Mouse (Mus musculus): Measurements from ENCODE around the gene Taf6l. TPM values are rescaled to one million over a fixed set of nuclear protein-coding genes. Genes with fewer than 3 reads are reported as not detected.
A peak's percentile ranks its signal among the peaks of the same experiment; 100 is the strongest.
"Not testable (repeated sequence)": the region's sequence is repeated elsewhere in the genome, so short reads cannot be mapped to it uniquely, and the experiment has no call there.

Taf6l gene
- polyA plus RNA-seq, 1 experiment from 2014 or later: 47.0 TPM

DNA sequence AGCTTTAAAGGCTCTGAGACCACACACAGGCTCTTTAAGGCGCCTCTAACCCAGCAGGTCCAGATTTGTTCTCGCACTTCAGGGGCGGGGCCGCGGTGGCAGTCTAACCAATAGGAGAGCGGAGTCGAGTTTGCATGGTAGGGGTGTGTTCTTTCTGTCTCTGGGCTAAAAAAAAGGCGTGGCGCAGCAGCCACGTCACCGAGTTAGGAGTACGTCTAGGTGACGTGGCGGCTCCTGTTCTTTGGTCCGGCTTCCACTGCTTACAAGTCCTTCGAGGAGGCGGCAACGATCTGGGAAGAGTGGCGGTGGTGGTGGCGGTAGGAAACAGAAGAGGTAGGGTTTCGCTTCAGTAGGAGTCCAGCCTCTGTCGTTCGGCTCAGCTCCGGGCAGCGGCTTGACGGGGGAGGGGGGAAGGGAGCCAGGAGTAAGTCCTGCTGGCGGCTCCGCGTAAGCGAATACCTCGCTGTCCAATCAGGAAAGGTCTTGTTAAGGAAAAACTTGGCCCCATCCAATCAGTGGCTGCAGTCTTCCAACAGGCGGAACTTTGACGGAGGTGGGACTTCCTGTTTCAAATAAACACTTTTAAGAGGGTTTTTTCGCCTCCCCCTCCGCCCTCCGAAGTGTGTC, 44.9 kb downstream of the Taf6l start, which contains the start of gene Stx5a:
Gene Stx5a (plus strand): TSS at position 171 of the 627 bp plus-strand sequence.
- H3K27me3 ChIP-seq (ENCODE audit: low read depth, poor library complexity, severe bottlenecking): no peaks in the 10 kb centered on the region
- DNase-seq (ENCODE audit: low spot score): peak; percentile 93
- H3K27ac ChIP-seq: peak within 1 kb of the TSS; percentile 95
- peak within 1 kb of the TSS; percentile 87 for H3K4me3 ChIP-seq
- H3K36me3 ChIP-seq: peaks cover 78% of the 10 kb centered on the region
- peaks cover 24% of the 10 kb centered on the region for H3K4me1 ChIP-seq
- H3K9me3 ChIP-seq (replicated peaks): no peaks in the 10 kb centered on the region
- WGBS: under 1% methylated on average over 36 of the region's 36 CpGs

DNA sequence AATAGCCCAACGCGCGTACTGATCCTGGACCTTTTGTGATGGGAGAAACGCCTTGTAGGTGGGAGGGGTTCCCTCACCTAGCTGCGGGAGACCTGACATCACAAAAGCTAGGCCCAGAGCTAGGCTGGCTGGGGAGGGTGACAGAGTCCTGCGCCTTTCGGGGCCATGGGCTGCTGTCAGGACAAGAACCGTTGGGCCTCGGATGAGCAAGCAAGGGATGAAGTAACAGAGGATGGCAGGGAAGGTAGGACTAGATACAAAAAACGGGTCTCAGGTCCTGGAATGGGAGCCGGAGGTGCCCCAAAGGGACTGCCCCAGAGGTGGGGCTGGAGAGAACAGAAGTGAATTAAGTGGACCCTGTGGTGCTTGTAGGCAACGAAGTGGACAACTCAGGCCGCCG, 45.6 kb downstream of the Taf6l start, which contains the start of gene 1700092M07Rik:
Gene 1700092M07Rik (plus strand): TSS at position 116 of the 400 bp plus-strand sequence.
- Histone ChIP-seq H3K4me1 (peaks cover 24% of the 10 kb centered on the region), H3K36me3 (peaks cover 71% of the 10 kb centered on the region), H3K27me3 (ENCODE audit: low read depth, poor library complexity, severe bottlenecking) (no peaks in the 10 kb centered on the region), H3K27ac (peak within 1 kb of the TSS; percentile 95), H3K4me3 (peak within 1 kb of the TSS; percentile 87), H3K9me3 (replicated peaks) (no peaks in the 10 kb centered on the region)
- 75% methylated on average over 14 of the region's 14 CpGs for WGBS
- DNase-seq (ENCODE audit: low spot score): no peak

DNA sequence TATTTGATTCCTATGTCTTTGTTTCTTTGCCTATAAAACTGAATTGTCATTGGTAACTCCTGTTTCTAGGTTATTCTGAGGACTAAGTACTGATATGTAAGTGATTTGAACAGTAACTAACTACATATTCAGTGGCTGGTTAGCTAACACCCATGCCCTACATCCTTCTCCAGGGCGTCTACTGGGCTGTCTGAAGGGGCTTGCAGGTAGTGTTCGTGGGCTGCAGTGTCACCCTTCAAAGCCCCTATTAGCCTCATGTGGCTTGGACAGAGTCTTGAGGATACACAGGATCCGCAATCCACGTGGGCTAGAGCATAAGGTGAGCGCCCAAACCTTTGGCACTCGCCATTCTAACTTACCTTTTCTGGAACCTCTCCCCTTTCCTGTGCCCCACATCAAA, 46.6 kb downstream of the Taf6l start:
- WGBS: 88% methylated on average over 6 of the region's 6 CpGs
- Histone ChIP-seq H3K27ac (no peak overlapping the region), H3K4me3 (no peak overlapping the region), H3K36me3 (peaks cover 61% of the 10 kb centered on the region), H3K27me3 (ENCODE audit: low read depth, poor library complexity, severe bottlenecking) (no peaks in the 10 kb centered on the region), H3K4me1 (peaks cover 29% of the 10 kb centered on the region), H3K9me3 (replicated peaks) (no peaks in the 10 kb centered on the region)
- no peak for DNase-seq (ENCODE audit: low spot score)

DNA sequence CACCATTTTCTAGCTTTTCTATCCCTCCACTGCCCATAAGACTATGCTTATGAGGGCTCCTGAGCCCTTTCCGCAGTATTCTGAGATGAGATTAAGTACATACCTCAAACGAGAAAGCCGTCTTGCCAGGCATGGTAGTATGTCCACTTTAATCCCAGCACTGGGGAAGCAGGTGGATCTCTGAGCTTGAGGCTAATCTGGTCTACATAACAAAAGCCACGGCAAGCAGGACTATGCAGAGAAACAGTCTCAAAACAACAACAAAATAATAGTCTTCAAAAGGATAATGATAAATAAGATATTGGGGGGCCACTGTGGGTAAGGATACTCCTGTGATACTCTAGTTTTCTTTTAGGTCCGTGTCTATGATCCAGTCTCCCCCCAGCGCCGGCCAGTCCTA, 47.3 kb downstream of the Taf6l start:
- no peak overlapping the region for H3K27ac ChIP-seq
- DNase-seq (ENCODE audit: low spot score): no peak
- H3K4me1 ChIP-seq: peaks cover 29% of the 10 kb centered on the region
- H3K9me3 ChIP-seq (replicated peaks): no peaks in the 10 kb centered on the region
- no peak overlapping the region for H3K4me3 ChIP-seq
- WGBS: 92% methylated on average over 7 of the region's 7 CpGs
- no peaks in the 10 kb centered on the region for H3K27me3 ChIP-seq (ENCODE audit: low read depth, poor library complexity, severe bottlenecking)
- H3K36me3 ChIP-seq: peaks cover 54% of the 10 kb centered on the region

DNA sequence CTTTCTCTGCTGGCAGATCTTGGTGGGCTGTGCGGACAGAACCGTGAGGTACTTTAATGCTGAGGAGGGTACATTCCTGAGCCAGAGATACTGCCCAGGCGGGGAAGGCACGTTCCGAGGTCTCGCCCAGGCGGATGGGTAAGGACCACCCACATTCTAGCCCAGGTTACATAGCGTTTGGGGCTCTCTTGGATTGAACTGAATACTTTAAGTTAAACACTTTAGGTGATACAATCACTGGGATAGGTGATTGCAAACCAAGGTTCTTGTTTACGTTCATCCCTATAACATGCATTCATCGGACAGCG, 50.1 kb downstream of the Taf6l start:
- Histone ChIP-seq H3K9me3 (replicated peaks) (no peaks in the 10 kb centered on the region), H3K27ac (peak overlapping the region; percentile 84), H3K4me1 (peaks cover 17% of the 10 kb centered on the region), H3K27me3 (ENCODE audit: low read depth, poor library complexity, severe bottlenecking) (no peaks in the 10 kb centered on the region), H3K36me3 (peaks cover 41% of the 10 kb centered on the region), H3K4me3 (peak overlapping the region; percentile 67)
- no peak for DNase-seq (ENCODE audit: low spot score)
- WGBS: 2% methylated on average over 11 of the region's 11 CpGs

DNA sequence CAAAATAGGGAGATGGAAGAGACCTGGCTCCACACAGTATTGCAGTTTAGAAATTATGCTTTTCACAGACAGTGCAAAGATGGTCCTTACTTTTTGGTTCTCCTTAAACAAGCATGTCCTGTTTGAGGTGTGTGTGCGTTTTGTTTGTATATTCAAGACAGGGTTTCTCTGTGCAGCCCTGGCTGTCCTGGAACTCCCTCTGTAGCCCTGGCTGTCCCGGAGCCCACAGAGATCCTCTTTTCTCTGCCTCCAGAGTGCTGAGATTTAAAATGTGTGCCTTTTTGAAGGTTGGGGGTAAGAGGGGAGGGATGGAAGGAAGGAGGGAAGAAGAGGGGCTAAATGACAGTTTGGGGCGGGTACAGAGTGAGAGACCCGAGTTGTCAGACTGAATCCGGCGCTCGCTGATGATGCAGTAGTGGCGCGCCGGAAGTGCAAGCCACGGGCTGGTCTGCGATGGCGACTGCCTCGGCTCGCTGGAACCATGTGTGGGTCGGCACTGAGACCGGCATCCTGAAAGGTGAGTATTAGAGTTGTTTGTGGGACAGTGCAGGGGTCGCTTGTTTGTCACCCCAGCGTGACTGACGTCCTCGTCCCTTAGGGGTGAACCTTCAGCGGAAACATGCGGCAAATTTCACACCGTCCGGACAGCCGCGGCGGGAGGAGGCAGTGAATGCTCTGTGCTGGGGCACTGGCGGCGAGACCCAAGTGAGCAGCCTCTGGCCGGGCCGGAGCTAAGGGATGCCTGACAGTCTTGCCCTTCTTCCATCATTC, 50.6 kb downstream of the Taf6l start, which contains the start of gene Wdr74:
Gene Wdr74 (plus strand): TSS at position 439 of the 771 bp plus-strand sequence.
- Histone ChIP-seq H3K36me3 (peaks cover 36% of the 10 kb centered on the region), H3K27me3 (ENCODE audit: low read depth, poor library complexity, severe bottlenecking) (no peaks in the 10 kb centered on the region), H3K27ac (peak within 1 kb of the TSS; percentile 84), H3K4me1 (peaks cover 12% of the 10 kb centered on the region), H3K4me3 (peak within 1 kb of the TSS; percentile 67), H3K9me3 (replicated peaks) (no peaks in the 10 kb centered on the region)
- DNase-seq (ENCODE audit: low spot score): peak; percentile 95
- WGBS: under 1% methylated on average over 32 of the region's 32 CpGs

DNA sequence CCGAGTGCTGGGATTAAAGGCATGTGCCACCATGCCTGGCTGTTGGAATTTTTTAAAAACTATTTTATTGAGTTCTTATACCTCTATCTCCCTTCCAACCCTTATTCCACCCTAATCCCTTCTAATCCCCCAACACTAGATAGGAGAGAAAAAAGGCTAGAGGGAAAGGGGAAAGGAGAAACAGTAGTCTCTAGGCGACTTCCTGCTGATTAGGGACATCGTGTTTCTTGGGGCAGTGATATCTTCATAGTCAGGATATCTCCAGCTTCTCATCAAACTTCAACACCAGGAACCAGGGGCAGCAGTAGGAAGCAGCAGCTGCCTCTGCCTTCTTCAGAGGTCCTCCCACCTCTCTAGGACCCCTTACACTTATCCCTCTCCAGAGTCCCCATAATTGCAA, 51.9 kb downstream of the Taf6l start:
- no peaks in the 10 kb centered on the region for H3K27me3 ChIP-seq (ENCODE audit: low read depth, poor library complexity, severe bottlenecking)
- no peaks in the 10 kb centered on the region for H3K9me3 ChIP-seq (replicated peaks)
- H3K27ac ChIP-seq: no peak overlapping the region
- no peak for DNase-seq (ENCODE audit: low spot score)
- H3K4me3 ChIP-seq: no peak overlapping the region
- WGBS: 80% methylated on average over 3 of the region's 3 CpGs
- H3K4me1 ChIP-seq: peaks cover 9% of the 10 kb centered on the region; the same call in 1 of the 2 replicates
- peaks cover 24% of the 10 kb centered on the region for H3K36me3 ChIP-seq

DNA sequence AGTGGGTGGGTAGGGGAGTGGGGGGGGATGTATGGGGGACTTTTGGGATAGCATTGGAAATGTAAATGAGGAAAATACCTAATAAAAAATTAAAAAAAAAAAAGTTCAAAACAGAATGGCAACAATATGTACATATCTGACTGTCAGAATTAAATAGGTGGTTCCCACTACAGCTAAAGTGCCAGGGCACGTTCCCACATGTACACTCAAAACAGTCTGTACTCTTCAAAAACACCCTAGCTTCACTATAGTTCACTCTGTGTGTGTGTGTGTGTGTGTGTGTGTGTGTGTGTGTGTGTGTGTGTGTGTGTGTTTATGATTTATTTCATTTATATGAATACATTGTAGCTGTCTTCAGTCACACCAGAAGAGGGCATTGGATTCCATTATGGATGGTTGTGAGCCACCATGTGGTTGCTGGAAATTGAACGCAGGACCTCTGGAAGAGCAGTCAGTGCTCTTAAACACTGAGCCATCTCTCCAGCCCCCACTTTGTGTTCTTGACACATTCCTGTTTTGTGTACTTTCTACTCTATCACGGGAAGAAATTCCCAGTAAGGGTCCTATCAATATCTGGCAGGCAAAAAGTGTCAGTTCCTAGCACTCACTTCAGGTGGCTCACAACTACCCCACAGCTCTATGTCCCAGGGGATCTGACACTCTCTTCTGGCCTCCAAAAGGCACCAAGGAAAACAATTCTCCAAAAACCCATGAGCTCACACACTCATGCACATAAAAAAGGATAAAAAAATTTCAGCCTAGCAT, 57.7 kb downstream of the Taf6l start:
- DNase-seq (ENCODE audit: low spot score); H3K4me1 ChIP-seq; H3K27ac ChIP-seq; H3K27me3 ChIP-seq (ENCODE audit: low read depth, poor library complexity, severe bottlenecking); H3K4me3 ChIP-seq; H3K9me3 ChIP-seq (replicated peaks): not testable (repeated sequence)
- peaks cover 28% of the 10 kb centered on the region for H3K36me3 ChIP-seq
- 48% methylated on average over 3 of the region's 3 CpGs for WGBS

DNA sequence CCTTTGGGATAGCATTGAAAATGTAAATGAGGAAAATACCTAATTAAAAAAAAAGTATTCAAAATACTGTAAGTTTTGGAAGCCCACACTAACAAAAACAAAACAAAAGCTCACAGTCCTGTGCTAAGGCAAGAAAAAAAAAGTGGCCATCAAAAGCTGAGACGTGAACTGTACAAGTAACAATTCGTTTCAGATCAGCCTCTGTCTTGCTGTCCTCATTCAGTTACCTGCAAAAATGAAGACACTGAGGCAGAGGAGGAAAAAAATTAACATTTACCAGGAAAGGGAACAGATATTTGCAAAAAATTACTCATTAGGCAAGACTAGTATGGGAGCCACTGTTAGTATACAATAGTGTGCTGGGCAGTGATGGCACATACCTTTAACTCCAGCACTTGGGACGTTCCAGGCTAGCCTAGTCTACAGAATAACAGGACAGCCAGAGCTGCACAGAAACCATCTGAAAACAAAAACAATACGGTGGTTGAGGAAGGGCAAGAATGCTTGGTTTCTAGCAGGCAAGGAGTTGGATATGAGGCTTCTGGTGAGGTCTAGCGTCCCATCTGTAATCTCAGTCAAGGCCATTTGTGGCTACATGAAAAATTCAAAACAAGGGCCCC, 58.6 kb downstream of the Taf6l start:
- peaks cover 28% of the 10 kb centered on the region for H3K36me3 ChIP-seq
- H3K27me3 ChIP-seq (ENCODE audit: low read depth, poor library complexity, severe bottlenecking): no peaks in the 10 kb centered on the region
- DNase-seq (ENCODE audit: low spot score): no peak
- 28% methylated on average over 5 of the region's 5 CpGs for WGBS
- no peak overlapping the region for H3K27ac ChIP-seq
- H3K4me3 ChIP-seq: no peak overlapping the region
- H3K9me3 ChIP-seq (replicated peaks): no peaks in the 10 kb centered on the region
- peaks cover 8% of the 10 kb centered on the region for H3K4me1 ChIP-seq

DNA sequence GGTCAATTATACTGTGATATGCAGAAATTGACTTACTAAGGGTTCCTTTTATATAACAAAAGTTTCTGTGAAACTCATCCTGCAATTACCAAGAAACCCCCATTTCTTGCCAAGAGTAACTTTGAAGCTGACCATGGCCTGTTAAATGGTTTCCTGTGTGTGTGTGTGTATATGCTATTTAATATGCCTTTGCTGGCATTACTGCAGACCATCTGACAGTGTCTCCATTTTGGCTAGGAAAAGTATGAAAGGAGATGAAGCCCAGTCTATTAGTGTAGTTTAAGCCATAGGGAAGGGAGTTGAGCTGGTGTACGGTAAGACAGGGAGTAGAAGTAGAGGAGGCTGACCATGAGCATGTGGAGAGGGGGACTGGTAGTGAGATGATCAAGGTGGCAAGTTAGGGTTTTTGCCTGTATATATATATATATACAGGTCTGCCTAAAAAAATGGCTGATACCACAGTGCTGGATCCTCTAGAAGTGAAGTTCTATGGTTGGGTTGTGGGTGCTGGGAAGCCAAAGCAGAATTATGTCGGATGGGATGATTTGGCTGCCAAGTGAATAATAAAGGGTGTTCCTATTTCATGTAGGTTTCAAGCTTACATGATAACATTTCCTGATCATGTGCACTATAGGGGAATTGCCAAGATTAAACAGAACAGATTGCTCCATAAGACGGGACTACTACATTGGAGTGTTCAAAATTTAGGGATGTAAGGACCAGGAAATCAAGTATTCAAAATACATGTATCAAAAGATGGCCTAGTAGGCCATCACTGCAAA, 59.4 kb downstream of the Taf6l start:
- WGBS: 10% methylated on average over 3 of the region's 3 CpGs
- H3K27ac ChIP-seq: no peak overlapping the region
- peaks cover 14% of the 10 kb centered on the region for H3K4me1 ChIP-seq
- no peaks in the 10 kb centered on the region for H3K9me3 ChIP-seq (replicated peaks)
- no peak for DNase-seq (ENCODE audit: low spot score)
- no peaks in the 10 kb centered on the region for H3K27me3 ChIP-seq (ENCODE audit: low read depth, poor library complexity, severe bottlenecking)
- peak overlapping the region; percentile 68; the same call in 1 of the 2 replicates for H3K4me3 ChIP-seq
- H3K36me3 ChIP-seq: peaks cover 28% of the 10 kb centered on the region

DNA sequence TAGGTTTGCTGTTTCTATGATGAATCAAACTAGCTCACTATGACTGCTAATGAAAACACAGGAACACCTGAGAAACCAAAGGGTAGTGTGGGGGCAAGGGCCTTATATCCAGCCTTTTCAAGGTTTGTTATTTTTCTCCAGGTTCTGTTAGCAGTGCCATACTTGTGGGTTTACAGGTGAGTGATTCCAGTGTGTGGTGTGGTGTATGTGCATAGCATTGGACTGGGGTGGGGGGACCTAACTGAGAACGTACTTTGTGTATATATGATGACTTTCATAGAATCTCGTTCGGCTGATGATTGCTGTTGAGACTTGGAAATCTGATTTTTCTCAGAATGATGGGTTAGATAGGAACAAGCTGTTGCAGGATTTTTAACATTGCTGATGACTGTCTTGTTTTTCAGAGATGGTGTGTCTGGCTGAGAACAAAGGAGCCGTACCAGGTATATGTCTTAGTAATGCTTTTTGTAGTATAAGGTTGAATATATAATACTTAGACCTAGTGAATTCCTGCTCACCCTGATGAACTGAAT, 61.1 kb downstream of the Taf6l start:
- peak overlapping the region; percentile 93; the same call in 1 of the 2 replicates for H3K27ac ChIP-seq
- no peaks in the 10 kb centered on the region for H3K27me3 ChIP-seq (ENCODE audit: low read depth, poor library complexity, severe bottlenecking)
- peaks cover 28% of the 10 kb centered on the region for H3K36me3 ChIP-seq
- DNase-seq (ENCODE audit: low spot score): no peak
- 59% methylated on average over 4 of the region's 4 CpGs for WGBS
- peaks cover 14% of the 10 kb centered on the region for H3K4me1 ChIP-seq
- no peaks in the 10 kb centered on the region for H3K9me3 ChIP-seq (replicated peaks)
- H3K4me3 ChIP-seq: peak overlapping the region; percentile 68
